Mouse (Mus musculus) left cerebral cortex, postnatal 10 days (tissue): ENCODE data around the gene Cmbl. TPM values are rescaled to one million over a fixed set of nuclear protein-coding genes. Genes with fewer than 3 reads are reported as not detected.
"Not testable (repeated sequence)": the region's sequence is repeated elsewhere in the genome, so short reads cannot be mapped to it uniquely, and the experiment has no call there.

ENCODE experiments used
- DNase-seq, 2 experiments: peaks; one replicate each; pipeline ENCODE4 v3.0.0; 2021 to 2022; ENCODE audit warnings: low spot score in 2 of 2, mixed read lengths in 1 of 2; ENCODE audit errors: extremely low spot score in 1 of 2
- intact Hi-C: fragments of 180-260 bp; cut with DNase I; formaldehyde crosslinking; loops from one replicate; pipeline ENCODE4 v1.15.1; 2025
- total RNA-seq, 2 experiments: library from RNA; stranded (reverse); gene quantifications; 2 replicates each; pipeline ENCODE4 v1.2.3; 2021

Gene Cmbl
- total RNA-seq, 2 experiments from 2014 or later = 13.5 to 17.3 TPM

GRCm38 (mm10) chr15:31570959-31571358 lies 5.8 kb downstream of the Cmbl start:
- intact Hi-C loops = no loop called here
- DNase-seq = no peak

GRCm38 (mm10) chr15:31571906-31572722 lies 6.9 kb downstream of the Cmbl start:
- DNase-seq = peak in 1 of 2 experiments; percentile 63
- intact Hi-C loops = no loop called here

GRCm38 (mm10) chr15:31573287-31573686 lies 8.1 kb downstream of the Cmbl start:
- no peak for DNase-seq
- intact Hi-C loops = no loop called here

GRCm38 (mm10) chr15:31573692-31574091 lies 8.5 kb downstream of the Cmbl start:
- DNase-seq = no peak
- intact Hi-C loops = no loop called here

- intact Hi-C loops = no loop called here
Observed at GRCm38 (mm10) chr15:31576076-31576475, 10.9 kb downstream of the Cmbl start.

GRCm38 (mm10) chr15:31581086-31581485 lies 15.9 kb downstream of the Cmbl start:
- intact Hi-C loops, DNase-seq: not testable (repeated sequence)

More at GRCm38 (mm10) chr15:31576076-31576475, 10.9 kb downstream of the Cmbl start:
- no peak for DNase-seq

GRCm38 (mm10) chr15:31583304-31584085 lies 18.3 kb downstream of the Cmbl start:
- DNase-seq = no peak
- intact Hi-C loops = no loop called here

- intact Hi-C loops = loop anchor here (5.0 kb wide), 2 partner anchors 53 to 113 kb away; partner anchors contain the start of gene March6
- DNase-seq = no peak
Observed at GRCm38 (mm10) chr15:31585238-31585637, 20.0 kb downstream of the Cmbl start.

- intact Hi-C loops = loop anchor here (2.0 to 5.0 kb wide), 3 partner anchors 54 to 271 kb away; partner anchors contain the start of gene March6
- DNase-seq = no peak
Observed at GRCm38 (mm10) chr15:31586088-31586487, 20.9 kb downstream of the Cmbl start.

GRCm38 (mm10) chr15:31586519-31586918 lies 21.3 kb downstream of the Cmbl start:
- DNase-seq = peak; percentile 85 to 89
- intact Hi-C loops = loop anchor here (2.0 to 5.0 kb wide), 3 partner anchors 54 to 272 kb away; partner anchors contain the start of gene March6

- DNase-seq = no peak
- intact Hi-C loops = loop anchor here (2.0 to 5.0 kb wide), 3 partner anchors 55 to 273 kb away; partner anchors contain the start of gene March6
Observed at GRCm38 (mm10) chr15:31587789-31588188, 22.6 kb downstream of the Cmbl start.

- intact Hi-C loops = loop anchor here (5.0 kb wide), 2 partner anchors 57 to 117 kb away; partner anchors contain the start of gene March6
- DNase-seq = no peak
Observed at GRCm38 (mm10) chr15:31588989-31589640, 23.9 kb downstream of the Cmbl start.

- intact Hi-C loops = no loop called here
Observed at GRCm38 (mm10) chr15:31590176-31590575, 25.0 kb downstream of the Cmbl start.

GRCm38 (mm10) chr15:31592531-31592930 lies 27.3 kb downstream of the Cmbl start:
- intact Hi-C loops = no loop called here
- peak in 1 of 2 experiments; percentile 38 for DNase-seq

More at GRCm38 (mm10) chr15:31590176-31590575, 25.0 kb downstream of the Cmbl start:
- DNase-seq = no peak

GRCm38 (mm10) chr15:31594260-31594659 lies 29.1 kb downstream of the Cmbl start:
- intact Hi-C loops = no loop called here

GRCm38 (mm10) chr15:31595651-31596050 lies 30.5 kb downstream of the Cmbl start:
- intact Hi-C loops = no loop called here
- no peak for DNase-seq

More at GRCm38 (mm10) chr15:31594260-31594659, 29.1 kb downstream of the Cmbl start:
- no peak for DNase-seq

GRCm38 (mm10) chr15:31599834-31600233 lies 34.6 kb downstream of the Cmbl start:
- intact Hi-C loops = no loop called here
- DNase-seq = no peak

GRCm38 (mm10) chr15:31601279-31601645 lies 36.1 kb downstream of the Cmbl start:
- intact Hi-C loops = no loop called here
- DNase-seq = no peak
